Mouse (Mus musculus): ENCODE results near the gene Mymx.

DNA sequence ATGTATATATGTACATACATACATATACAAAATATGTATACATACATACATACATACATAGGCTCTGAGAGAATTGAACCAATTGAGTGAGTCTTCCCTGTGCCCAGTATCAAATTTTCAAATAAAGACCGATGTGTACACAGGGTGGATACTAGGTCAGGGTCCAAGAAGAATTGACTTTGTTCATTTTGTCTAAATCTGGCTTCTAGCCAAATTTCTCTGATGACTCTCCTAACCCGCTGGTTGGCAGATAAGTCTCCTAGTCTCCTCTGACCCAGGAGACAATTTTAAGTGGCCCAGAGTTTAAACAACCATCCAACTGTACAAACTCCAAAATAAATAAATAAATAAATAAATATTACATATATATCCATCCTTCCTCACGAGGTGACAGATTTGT, 3.0 kb downstream of the Mymx start:
- no peak for TF ChIP-seq CTCF (IDR thresholded peaks at IDR 0.05; ENCODE audit: borderline replicate concordance, control insufficient read depth, extremely low read depth, insufficient read depth, low read length, poor library complexity)
- no peak for TF ChIP-seq POLR2A (IDR thresholded peaks at IDR 0.05; ENCODE audit: control insufficient read depth, extremely low read depth, insufficient read depth, low read length, poor library complexity)
